Mouse (Mus musculus): ENCODE measurements at regions not wholly inside any gene's neighbourhood (a gene's known extent, or its start where the extent isn't known, plus 50 kb on each side); places are given as distances from the start of the nearest gene placed in this dataset.

GRCm38 (mm10) chr11:90782975-90783374 is 94.8 kb upstream of the Tom1l1 start:
- no peak overlapping the region for H3K27ac ChIP-seq
- H3K4me1 ChIP-seq: no peaks in the 10 kb centered on the region
- H3K27me3 ChIP-seq: no peaks in the 10 kb centered on the region
- no peak overlapping the region for H3K4me2 ChIP-seq (replicated peaks)
- H3K9me3 ChIP-seq: no peaks in the 10 kb centered on the region
- no peak for ATAC-seq (ENCODE audit: low FRiP score, low read depth)
- H3K9ac ChIP-seq: no peak overlapping the region
- H3K36me3 ChIP-seq: no peaks in the 10 kb centered on the region
- WGBS: 28% methylated on average over 6 of the region's 6 CpGs
- no peak overlapping the region for H3K4me3 ChIP-seq

- no peak for ATAC-seq (ENCODE audit: low FRiP score, low read depth)
- Histone ChIP-seq H3K9me3 (no peaks in the 10 kb centered on the region), H3K27ac (no peak overlapping the region), H3K27me3 (no peaks in the 10 kb centered on the region), H3K36me3 (no peaks in the 10 kb centered on the region), H3K4me1 (no peaks in the 10 kb centered on the region), H3K4me3 (no peak overlapping the region), H3K9ac (no peak overlapping the region), H3K4me2 (replicated peaks) (no peak overlapping the region)
- 73% methylated on average over 1 of the region's 1 CpGs for WGBS
Observed at GRCm38 (mm10) chr11:90775752-90776151, 87.6 kb upstream of the Tom1l1 start.

- Histone ChIP-seq H3K27ac (no peak overlapping the region), H3K27me3 (no peaks in the 10 kb centered on the region), H3K4me2 (replicated peaks) (no peak overlapping the region), H3K9me3 (no peaks in the 10 kb centered on the region), H3K9ac (no peak overlapping the region), H3K4me1 (no peaks in the 10 kb centered on the region), H3K36me3 (no peaks in the 10 kb centered on the region), H3K4me3 (no peak overlapping the region)
- WGBS: 83% methylated on average over 2 of the region's 2 CpGs
- ATAC-seq (ENCODE audit: low FRiP score, low read depth): no peak
Observed at GRCm38 (mm10) chr11:90755981-90756380, 67.8 kb upstream of the Tom1l1 start.

DNA sequence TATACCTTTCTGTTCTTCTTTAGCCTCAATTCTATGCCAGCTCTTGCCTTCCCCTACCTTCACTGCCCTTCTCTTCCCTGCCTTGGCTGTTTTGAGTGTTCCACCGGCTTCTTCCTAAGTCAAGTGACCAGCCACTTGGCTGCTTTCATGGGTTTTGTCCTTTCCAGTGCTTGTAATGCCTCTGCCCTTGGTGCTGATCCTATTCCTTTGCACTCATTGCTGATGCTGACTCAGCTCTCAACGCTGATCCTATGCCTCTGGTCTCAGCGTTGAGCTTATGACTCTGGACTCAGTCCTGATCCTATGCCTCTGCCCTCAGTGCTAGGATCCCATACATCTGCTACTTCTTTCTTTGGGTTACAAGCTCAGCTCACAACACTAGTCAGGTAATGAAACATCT is 60.3 kb upstream of the Tom1l1 start:
- Histone ChIP-seq H3K4me3 (no peak overlapping the region), H3K4me1 (no peaks in the 10 kb centered on the region), H3K27ac (no peak overlapping the region), H3K4me2 (replicated peaks) (no peak overlapping the region), H3K9ac (no peak overlapping the region), H3K27me3 (no peaks in the 10 kb centered on the region), H3K36me3 (no peaks in the 10 kb centered on the region), H3K9me3 (no peaks in the 10 kb centered on the region)
- no peak for ATAC-seq (ENCODE audit: low FRiP score, low read depth)
- 68% methylated on average over 3 of the region's 3 CpGs for WGBS

DNA sequence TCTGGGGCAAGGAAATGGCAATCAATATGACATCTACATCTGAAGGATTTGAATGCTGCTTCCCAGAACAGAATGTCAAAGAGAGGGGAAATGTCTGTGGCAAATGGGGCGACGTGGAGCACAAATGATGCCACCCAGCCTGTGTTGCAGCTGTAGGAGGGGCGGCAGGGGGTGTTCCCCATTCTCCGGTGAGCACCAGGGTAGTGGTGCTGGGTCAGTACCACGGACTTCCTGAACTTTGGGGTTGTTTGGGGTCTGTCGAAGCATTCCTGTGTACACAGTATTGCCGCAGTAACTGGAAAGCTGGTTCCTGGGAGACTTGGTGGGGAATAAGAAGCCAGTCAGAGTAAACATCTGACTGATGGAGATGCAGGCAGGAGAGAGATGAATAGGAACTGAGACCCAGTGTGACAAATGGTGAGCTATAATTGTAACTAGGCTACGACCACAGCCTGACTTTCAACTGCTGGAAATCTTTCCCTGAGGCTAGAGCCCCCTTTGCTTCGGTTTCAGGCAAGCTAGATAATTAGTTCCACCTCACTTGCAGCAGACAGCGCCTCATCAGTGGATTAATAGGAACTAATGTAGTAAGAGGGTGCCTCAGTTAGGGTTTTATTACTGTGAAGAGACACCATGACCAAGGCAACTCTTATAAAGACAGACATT is 53.9 kb upstream of the Tom1l1 start:
- H3K4me1 ChIP-seq: no peaks in the 10 kb centered on the region
- H3K9ac ChIP-seq: no peak overlapping the region
- no peaks in the 10 kb centered on the region for H3K9me3 ChIP-seq
- 63% methylated on average over 10 of the region's 10 CpGs for WGBS
- H3K4me3 ChIP-seq: no peak overlapping the region
- no peak overlapping the region for H3K4me2 ChIP-seq (replicated peaks)
- no peak overlapping the region for H3K27ac ChIP-seq
- no peak for ATAC-seq (ENCODE audit: low FRiP score, low read depth)
- no peaks in the 10 kb centered on the region for H3K27me3 ChIP-seq
- no peaks in the 10 kb centered on the region for H3K36me3 ChIP-seq

GRCm38 (mm10) chr11:90739501-90739900 is 51.3 kb upstream of the Tom1l1 start:
- no peak for ATAC-seq (ENCODE audit: low FRiP score, low read depth)
- H3K9me3 ChIP-seq: no peaks in the 10 kb centered on the region
- WGBS: 84% methylated on average over 3 of the region's 3 CpGs
- H3K4me2 ChIP-seq (replicated peaks): no peak overlapping the region
- H3K4me1 ChIP-seq: no peaks in the 10 kb centered on the region
- H3K9ac ChIP-seq: no peak overlapping the region
- H3K27ac ChIP-seq: no peak overlapping the region
- H3K4me3 ChIP-seq: no peak overlapping the region
- H3K36me3 ChIP-seq: no peaks in the 10 kb centered on the region
- no peaks in the 10 kb centered on the region for H3K27me3 ChIP-seq

DNA sequence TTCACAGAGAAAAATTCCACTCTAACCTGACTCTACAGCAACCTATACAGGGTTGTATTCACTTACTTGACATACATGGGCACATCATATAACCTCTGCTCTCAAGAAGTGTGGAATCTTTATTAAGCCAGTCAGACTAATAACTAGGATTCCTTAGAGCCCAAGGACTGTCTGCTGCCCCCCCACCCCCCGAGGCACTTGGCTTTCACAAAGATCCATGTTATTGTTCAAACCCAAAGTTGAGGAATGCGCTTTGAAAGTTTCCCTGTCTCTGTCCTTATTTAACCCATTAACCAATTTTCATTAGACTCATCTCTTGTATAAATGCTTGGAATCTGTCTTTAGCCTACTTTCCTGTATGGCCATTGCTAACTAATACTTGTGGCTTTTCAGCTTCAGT is 50.6 kb upstream of the Tom1l1 start:
- Histone ChIP-seq H3K4me1 (no peaks in the 10 kb centered on the region), H3K27me3 (no peaks in the 10 kb centered on the region), H3K9ac (no peak overlapping the region), H3K36me3 (no peaks in the 10 kb centered on the region), H3K4me3 (no peak overlapping the region), H3K27ac (no peak overlapping the region), H3K4me2 (replicated peaks) (no peak overlapping the region), H3K9me3 (no peaks in the 10 kb centered on the region)
- ATAC-seq (ENCODE audit: low FRiP score, low read depth): no peak
- 79% methylated on average over 2 of the region's 2 CpGs for WGBS

All from limb, embryonic 13.5 days (tissue).